Mouse (Mus musculus) liver, embryonic 13.5 days (tissue): ENCODE results near the gene Ndufs1. TPM values are rescaled to one million over a fixed set of nuclear protein-coding genes. Genes with fewer than 3 reads are reported as not detected.
A peak's percentile ranks its signal among the peaks of the same experiment; 100 is the strongest.

Experiments used
- ATAC-seq: fragments of 200-750 bp; cut with Nextera tagmentation; 2 replicates; pipeline ENCODE4 v1.8.0; 2017; ENCODE audit warnings: low read depth, mild to moderate bottlenecking, moderate number of reproducible peaks, moderate library complexity
- DNase-seq: peaks from one replicate; pipeline ENCODE4 v3.0.0; 2022
- H3K27ac ChIP-seq: fragments of 300-500 bp; sonication (generic); 2 replicates; pipeline ENCODE4 v1.5.1; 2015; ENCODE audit warnings: moderate library complexity, mild to moderate bottlenecking, inconsistent platforms
- H3K27me3 ChIP-seq: fragments of 300-500 bp; sonication (generic); 2 replicates; pipeline ENCODE4 v1.6.1; 2015; ENCODE audit warnings: mild to moderate bottlenecking, inconsistent platforms
- H3K36me3 ChIP-seq: fragments of 300-500 bp; sonication (generic); 2 replicates; pipeline ENCODE4 v1.6.1; 2015; ENCODE audit warnings: mild to moderate bottlenecking, inconsistent platforms
- H3K4me1 ChIP-seq: fragments of 300-500 bp; sonication (generic); replicated peaks from 2 replicates; pipeline ENCODE4 v1.6.1; 2015; ENCODE audit warnings: inconsistent platforms
- H3K4me2 ChIP-seq: fragments of 300-500 bp; sonication (generic); 2 replicates; pipeline ENCODE4 v1.6.1; 2015; ENCODE audit warnings: inconsistent platforms, mild to moderate bottlenecking, moderate library complexity
- H3K4me3 ChIP-seq: fragments of 300-500 bp; sonication (generic); replicated peaks from 2 replicates; pipeline ENCODE4 v1.5.1; 2015; ENCODE audit warnings: mild to moderate bottlenecking, inconsistent platforms
- H3K9ac ChIP-seq: fragments of 300-500 bp; sonication (generic); 2 replicates; pipeline ENCODE4 v1.6.1; 2015; ENCODE audit warnings: mild to moderate bottlenecking, inconsistent platforms
- H3K9me3 ChIP-seq: fragments of 300-500 bp; sonication (generic); replicated peaks from 2 replicates; pipeline ENCODE4 v1.6.1; 2016; ENCODE audit warnings: inconsistent platforms
- WGBS: fragments of 180-500 bp; shearing (Covaris S2); methylation state at CpG from one replicate; pipeline ENCODE4 v1.1.7; 2015; ENCODE audit not compliant: insufficient replicate concordance; 5-methylcytosine and 5-hydroxymethylcytosine counted together
- microRNA-seq: library from miRNA; unstranded; fragments of <30 nt; microRNA quantifications from one replicate; pipeline ENCODE4, GENCODE M21; 2016
- polyA plus RNA-seq: library from polyadenylated mRNA; unstranded; fragments of >200 nt; fragmentation: Nextera tagmentation; extraction: Ambion mirVana; gene quantifications from 2 replicates; pipeline ENCODE4 v1.2.1, GENCODE M21; 2015

The Ndufs1 gene
- polyA plus RNA-seq, 1 experiment from 2014 or later = 120 TPM

DNA sequence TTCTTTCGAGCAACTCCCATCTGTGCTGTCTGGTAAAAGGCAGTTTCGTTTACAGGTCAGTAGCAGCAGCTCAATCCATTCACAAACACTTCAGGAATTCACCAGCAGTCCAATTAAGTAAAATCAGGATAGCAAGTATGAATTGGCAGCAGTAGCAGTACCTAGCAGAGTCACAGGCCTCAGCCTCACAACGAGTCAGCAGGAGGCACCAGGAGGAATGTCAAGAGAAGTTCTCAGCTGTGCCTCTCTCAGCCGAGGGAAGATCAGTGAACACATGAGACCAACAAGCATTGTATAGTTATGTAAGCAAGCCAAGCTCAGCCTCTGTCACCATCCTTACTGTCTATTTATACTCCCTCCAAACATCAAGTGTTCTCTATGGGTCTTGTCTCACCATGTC is 77.8 kb downstream of the Ndufs1 start:
- H3K27me3 ChIP-seq = no peaks in the 10 kb centered on the region
- 74% methylated on average over 4 of the region's 4 CpGs for WGBS
- H3K9me3 ChIP-seq = no peaks in the 10 kb centered on the region
- no peak overlapping the region for H3K4me2 ChIP-seq
- no peak overlapping the region for H3K4me3 ChIP-seq
- no peak overlapping the region for H3K9ac ChIP-seq
- no peak for ATAC-seq
- H3K4me1 ChIP-seq = no peaks in the 10 kb centered on the region
- no peak for DNase-seq
- H3K36me3 ChIP-seq = peaks cover 84% of the 10 kb centered on the region
- H3K27ac ChIP-seq = 0 out of 2 replicates have a peak overlapping the region, but pooled peaks have one; percentile 0

DNA sequence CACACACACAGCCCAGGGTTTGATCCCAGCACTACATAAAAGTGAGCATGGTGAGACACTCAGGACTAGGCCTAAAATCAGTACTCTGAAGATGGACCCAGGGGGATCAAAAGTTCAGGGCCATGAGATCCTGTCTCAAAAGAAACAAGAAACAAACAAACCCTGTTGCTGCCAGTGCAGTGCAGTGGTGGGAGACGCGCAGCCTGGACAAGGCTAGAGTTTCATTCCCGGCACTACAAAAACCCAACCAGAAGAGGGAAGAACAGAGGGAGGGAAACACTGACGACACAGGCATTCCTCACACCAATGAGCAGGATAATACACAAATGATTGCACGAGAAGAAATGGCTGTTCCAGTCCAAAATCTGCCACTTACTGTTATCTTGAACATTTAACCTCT is 80.6 kb downstream of the Ndufs1 start:
- 87% methylated on average over 5 of the region's 5 CpGs for WGBS

More for the DNA sequence above, 80.6 kb downstream of the Ndufs1 start:
- H3K27ac ChIP-seq = no peak overlapping the region
- no peaks in the 10 kb centered on the region for H3K4me1 ChIP-seq
- no peaks in the 10 kb centered on the region for H3K9me3 ChIP-seq
- no peak overlapping the region for H3K4me2 ChIP-seq
- no peaks in the 10 kb centered on the region for H3K27me3 ChIP-seq
- ATAC-seq (no peak), DNase-seq (no peak)
- H3K36me3 ChIP-seq = peaks cover 87% of the 10 kb centered on the region
- H3K9ac ChIP-seq = no peak overlapping the region
- H3K4me3 ChIP-seq = no peak overlapping the region

Small RNA genes lying within 50 kb of the gene (microRNA-seq; reads per million reads assigned to microRNA genes)
- gene Gm24557 = not detected
- gene Gm27512 = not detected

Other genes starting within 250 kb of the Ndufs1 start
- 3.8 and 4.8 TPM in 2 replicates for gene Ino80d, start 62.2 kb downstream of the Ndufs1 start, polyA plus RNA-seq
- 368 and 385 TPM in 2 replicates for gene Eef1b2, start within 50 bp of the Ndufs1 start, polyA plus RNA-seq
- not detected in 2 replicates for gene Gpr1, start 37.7 kb upstream of the Ndufs1 start, polyA plus RNA-seq
- 0.89 and 0.94 TPM in 2 replicates for gene Zdbf2, start 96.4 kb upstream of the Ndufs1 start, polyA plus RNA-seq